Mouse (Mus musculus) MEL (cell line): ENCODE data around the gene Gm20388. TPM values are rescaled to one million over a fixed set of nuclear protein-coding genes. Genes with fewer than 3 reads are reported as not detected.
"Not testable (repeated sequence)": the region's sequence is repeated elsewhere in the genome, so short reads cannot be mapped to it uniquely, and the experiment has no call there.

Experiments used
- DNase-seq: peaks from one replicate; pipeline ENCODE4 v3.0.0; 2011; ENCODE audit warnings: low read depth, low spot score
- H3K27ac ChIP-seq: 2 replicates; pipeline ENCODE4 v1.5.1; 2012; ENCODE audit warnings: low read depth, mild to moderate bottlenecking, control low read depth, low read length, moderate library complexity; ENCODE audit not compliant: control insufficient read depth
- H3K27me3 ChIP-seq, 2 experiments: fragments of 150-350 bp in 1 of 2; sonication (generic) in 1 of 2; 2 replicates each; pipeline ENCODE4 v1.6.1; 2012; ENCODE audit warnings: low read length in 2 of 2, mild to moderate bottlenecking in 2 of 2, improper control_type of control experiment in 1 of 2, moderate library complexity in 1 of 2; ENCODE audit not compliant: insufficient read depth in 2 of 2, control insufficient read depth in 1 of 2
- H3K36me3 ChIP-seq, 2 experiments: 2 replicates each; pipeline ENCODE4 v1.6.1; 2012 to 2014; ENCODE audit warnings: low read length in 2 of 2, improper control_type of control experiment in 1 of 2, inconsistent platforms in 1 of 2, mild to moderate bottlenecking in 1 of 2; ENCODE audit not compliant: insufficient read depth in 2 of 2, control insufficient read depth in 1 of 2
- H3K4me1 ChIP-seq, 2 experiments: fragments of 150-350 bp in 1 of 2; sonication (generic) in 1 of 2; 2 replicates each; pipeline ENCODE4 v1.6.1; 2012; ENCODE audit warnings: low read length in 2 of 2, improper control_type of control experiment in 1 of 2, mild to moderate bottlenecking in 1 of 2; ENCODE audit not compliant: insufficient read depth in 2 of 2, control insufficient read depth in 1 of 2
- H3K4me3 ChIP-seq, 2 experiments: fragments of 150-350 bp in 1 of 2; sonication (generic) in 1 of 2; 2 replicates each; pipeline ENCODE4 v1.5.1; 2012; ENCODE audit warnings: low read depth in 2 of 2, low read length in 2 of 2, mild to moderate bottlenecking in 2 of 2, moderate library complexity in 2 of 2, control low read depth in 1 of 2, improper control_type of control experiment in 1 of 2; ENCODE audit not compliant: control insufficient read depth in 1 of 2, insufficient read depth in 1 of 2
- H3K79me2 ChIP-seq: 2 replicates; pipeline ENCODE4 v1.6.1; 2012; ENCODE audit warnings: mild to moderate bottlenecking, low read length, moderate library complexity; ENCODE audit not compliant: control insufficient read depth, poor library complexity, insufficient read depth
- H3K9ac ChIP-seq: 2 replicates; pipeline ENCODE4 v1.6.1; 2012; ENCODE audit warnings: low read depth, mild to moderate bottlenecking, control low read depth, low read length, moderate library complexity; ENCODE audit not compliant: control insufficient read depth, poor library complexity, severe bottlenecking
- H3K9me3 ChIP-seq: fragments of 150-350 bp; sonication (generic); replicated peaks from 2 replicates; pipeline ENCODE4 v1.6.1; 2012; ENCODE audit warnings: mild to moderate bottlenecking, low read length, improper control_type of control experiment, moderate library complexity; ENCODE audit not compliant: insufficient read depth
- CHD1 ChIP-seq: IDR thresholded peaks from 2 replicates; pipeline ENCODE4 v1.6.1; 2012; ENCODE audit warnings: low read depth, mild to moderate bottlenecking, inconsistent platforms, low read length, improper control_type of control experiment
- HCFC1 ChIP-seq: IDR thresholded peaks from 2 replicates; pipeline ENCODE4 v1.6.1; 2012; ENCODE audit warnings: low read depth, mild to moderate bottlenecking, inconsistent platforms, low read length, improper control_type of control experiment, moderate library complexity
- MEF2A ChIP-seq: IDR thresholded peaks from 2 replicates; pipeline ENCODE4 v1.6.1; 2014; ENCODE audit warnings: low read depth, mild to moderate bottlenecking, inconsistent platforms, low read length, improper control_type of control experiment; ENCODE audit not compliant: poor library complexity, insufficient replicate concordance, severe bottlenecking; ENCODE audit errors: extremely low read depth
- NELFE ChIP-seq: IDR thresholded peaks from 2 replicates; pipeline ENCODE4 v1.6.1; 2011; ENCODE audit warnings: low read depth, low read length, improper control_type of control experiment
- NRF1 ChIP-seq: IDR thresholded peaks from 2 replicates; pipeline ENCODE4 v1.6.1; 2014; ENCODE audit warnings: low read depth, mild to moderate bottlenecking, inconsistent platforms, low read length, improper control_type of control experiment, moderate library complexity; ENCODE audit not compliant: poor library complexity, insufficient read depth, severe bottlenecking
- TCF12 ChIP-seq: IDR thresholded peaks from 2 replicates; pipeline ENCODE4 v1.6.1; 2014; ENCODE audit warnings: low read depth, mild to moderate bottlenecking, inconsistent platforms, low read length, improper control_type of control experiment, moderate library complexity
- UBTF ChIP-seq: IDR thresholded peaks from 2 replicates; pipeline ENCODE4 v1.6.1; 2012; ENCODE audit warnings: low read depth, mild to moderate bottlenecking, inconsistent platforms, low read length, improper control_type of control experiment, moderate library complexity, borderline replicate concordance; ENCODE audit not compliant: insufficient read depth
- USF1 ChIP-seq: IDR thresholded peaks from 2 replicates; pipeline ENCODE4 v1.6.1; 2014; ENCODE audit warnings: low read depth, mild to moderate bottlenecking, inconsistent platforms, low read length, improper control_type of control experiment, moderate library complexity
- polyA plus RNA-seq, 2 experiments: library from polyadenylated mRNA; stranded (reverse) in 1 of 2; unstranded in 1 of 2; fragments of >175 nt in 1 of 2; fragments of >200 nt in 1 of 2; gene quantifications; 2 replicates each; pipeline versions ENCODE4 v1.2.1 to v1.2.4; 2012; ENCODE audit warnings: low replicate concordance in 2 of 2, low read depth in 1 of 2; ENCODE audit not compliant: insufficient read length in 2 of 2, insufficient read depth in 1 of 2, missing spikeins in 1 of 2
- total RNA-seq: library from RNA; depleted of rRNA; stranded (reverse); fragments of 300-350 nt; gene quantifications from 2 replicates; pipeline ENCODE4 v1.2.3, GENCODE M21; 2012

The Gm20388 gene
- total and polyA plus RNA-seq, 3 experiments, result 11.1 to 17.8 TPM; not detected in 1

DNA sequence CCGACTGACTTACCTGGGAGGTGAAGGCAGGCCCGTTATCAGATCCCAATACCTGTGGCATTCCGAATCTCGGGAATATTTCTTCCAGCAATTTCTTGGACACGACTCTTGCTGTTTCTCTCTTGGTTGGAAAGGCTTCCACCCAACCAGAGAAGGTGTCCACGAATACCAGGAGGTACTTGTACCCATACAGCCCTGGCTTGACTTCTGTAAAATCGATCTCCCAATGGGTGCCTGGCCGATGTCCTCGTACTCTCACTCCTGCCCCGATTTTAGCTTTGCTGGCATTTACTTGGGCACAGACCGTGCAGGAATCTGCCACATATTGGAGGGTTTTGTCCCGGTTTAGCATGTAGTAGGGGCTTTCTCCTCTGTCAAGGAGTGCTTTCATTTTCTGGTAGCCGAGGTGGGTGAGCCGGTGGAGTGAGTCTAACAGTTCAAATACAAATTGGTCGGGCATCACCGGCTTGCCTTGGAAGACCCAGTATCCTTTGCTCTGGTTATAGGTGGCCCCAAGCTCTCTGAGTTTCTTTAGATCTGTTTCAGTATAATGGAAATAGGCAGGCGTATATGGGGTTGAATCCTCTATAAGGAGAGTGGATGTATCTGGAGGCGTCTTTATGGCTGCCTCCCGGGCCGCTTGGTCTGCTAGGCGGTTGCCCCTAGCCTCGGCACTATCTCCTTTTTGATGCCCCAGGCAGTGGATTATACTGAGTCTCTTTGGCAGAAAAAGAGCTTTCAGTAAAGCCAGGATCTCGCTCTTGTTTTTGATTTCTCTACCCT is 3518.5 kb downstream of the Gm20388 start:
- Histone ChIP-seq H3K4me1 (no peaks in the 10 kb centered on the region), H3K27me3 (no peaks in the 10 kb centered on the region), H3K4me3 (no peak overlapping the region), H3K9me3 (0 out of 2 replicates have a peak, but pooled peaks cover 2% of the 10 kb centered on the region), H3K9ac (no peak overlapping the region), H3K36me3 (no peaks in the 10 kb centered on the region; a peak in 1 of 4 replicates), H3K79me2 (no peaks in the 10 kb centered on the region), H3K27ac (no peak overlapping the region)
- TF ChIP-seq UBTF (no peak), NRF1 (no peak), CHD1 (no peak), NELFE (no peak), TCF12 (no peak), MEF2A (no peak), USF1 (no peak), HCFC1 (no peak)
- DNase-seq, result no peak

DNA sequence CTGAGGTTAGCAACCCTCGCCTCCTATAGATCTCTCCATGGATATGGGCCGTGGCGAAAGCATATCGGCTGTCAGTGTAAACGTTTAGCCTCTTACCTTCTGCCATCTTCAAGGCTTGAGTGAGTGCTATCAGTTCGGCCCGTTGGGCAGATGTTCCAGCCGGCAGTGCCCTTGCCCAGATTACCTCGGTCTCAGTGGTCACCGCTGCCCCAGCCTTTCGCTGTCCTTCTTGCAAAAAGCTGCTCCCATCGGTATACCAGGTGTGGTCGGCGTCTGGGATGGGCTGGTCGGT is 3519.0 kb downstream of the Gm20388 start:
- not testable (repeated sequence) for H3K9ac ChIP-seq, H3K4me1 ChIP-seq, H3K27ac ChIP-seq, H3K9me3 ChIP-seq, DNase-seq, H3K36me3 ChIP-seq, H3K79me2 ChIP-seq, H3K27me3 ChIP-seq, H3K4me3 ChIP-seq

DNA sequence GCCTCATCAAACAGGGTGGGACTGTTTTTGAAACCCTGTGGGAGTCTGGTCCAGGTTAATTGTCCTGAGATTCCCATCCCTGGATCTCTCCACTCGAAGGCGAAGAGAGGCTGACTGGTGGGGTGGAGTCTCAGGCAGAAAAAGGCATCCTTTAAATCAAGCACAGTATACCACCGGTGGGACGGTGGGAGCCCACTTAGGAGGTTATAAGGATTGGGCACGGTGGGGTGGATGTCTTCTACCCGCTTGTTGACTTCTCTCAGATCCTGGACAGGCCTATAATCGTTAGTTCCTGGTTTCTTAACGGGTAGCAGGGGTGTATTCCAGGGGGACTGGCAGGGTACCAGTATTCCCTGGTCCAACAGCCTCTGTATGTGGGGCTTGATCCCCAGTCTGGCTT is 3520.3 kb downstream of the Gm20388 start:
- not testable (repeated sequence) for H3K27ac ChIP-seq, H3K79me2 ChIP-seq, H3K4me1 ChIP-seq, H3K27me3 ChIP-seq, H3K9ac ChIP-seq, H3K9me3 ChIP-seq, DNase-seq, H3K36me3 ChIP-seq, H3K4me3 ChIP-seq
